Mouse (Mus musculus) forebrain, embryonic 16.5 days (tissue): Measurements from ENCODE around the gene Tmem183a. TPM values are rescaled to one million over a fixed set of nuclear protein-coding genes. Genes with fewer than 3 reads are reported as not detected.

Experiments
- ATAC-seq: fragments of 200-750 bp; cut with Nextera tagmentation; 2 replicates; pipeline ENCODE4 v1.8.0; 2017; ENCODE audit warnings: mild to moderate bottlenecking, moderate library complexity
- H3K27ac ChIP-seq: fragments of 300-500 bp; sonication (generic); 2 replicates; pipeline ENCODE4 v1.5.1; 2014; ENCODE audit warnings: low read length, control low read depth
- H3K27me3 ChIP-seq: fragments of 300-500 bp; sonication (generic); replicated peaks from 2 replicates; pipeline ENCODE4 v1.6.1; 2014; ENCODE audit warnings: low read length; ENCODE audit not compliant: control insufficient read depth, insufficient read depth
- H3K36me3 ChIP-seq: fragments of 300-500 bp; sonication (generic); 2 replicates; pipeline ENCODE4 v1.6.1; 2014; ENCODE audit not compliant: control insufficient read depth, insufficient read depth
- H3K4me1 ChIP-seq: fragments of 300-500 bp; sonication (generic); replicated peaks from 2 replicates; pipeline ENCODE4 v1.6.1; 2014; ENCODE audit warnings: low read length; ENCODE audit not compliant: control insufficient read depth, insufficient read depth
- H3K4me2 ChIP-seq: fragments of 300-500 bp; sonication (generic); 2 replicates; pipeline ENCODE4 v1.6.1; 2014; ENCODE audit warnings: mild to moderate bottlenecking, low read length, control low read depth
- H3K4me3 ChIP-seq: fragments of 300-500 bp; sonication (generic); replicated peaks from 2 replicates; pipeline ENCODE4 v1.5.1; 2014; ENCODE audit warnings: mild to moderate bottlenecking, low read length, control low read depth
- H3K9ac ChIP-seq: fragments of 300-500 bp; sonication (generic); replicated peaks from 2 replicates; pipeline ENCODE4 v1.6.1; 2014; ENCODE audit warnings: low read depth, low read length, control low read depth
- H3K9me3 ChIP-seq: fragments of 300-500 bp; sonication (generic); 2 replicates; pipeline ENCODE4 v1.6.1; 2016; ENCODE audit warnings: low read length; ENCODE audit not compliant: control insufficient read depth
- WGBS: fragments of 180-500 bp; shearing (Covaris S2); extraction: QIAGEN DNeasy Blood & Tissue Kit; methylation state at CpG from one replicate; pipeline ENCODE4 v1.1.7; 2014; 5-methylcytosine and 5-hydroxymethylcytosine counted together
- polyA plus RNA-seq: library from polyadenylated mRNA; unstranded; fragments of >200 nt; fragmentation: Nextera tagmentation; extraction: Ambion mirVana; gene quantifications from 2 replicates; pipeline ENCODE4 v1.2.1, GENCODE M21; 2015

Gene Tmem183a
- polyA plus RNA-seq, 1 experiment from 2014 or later: 151 TPM

GRCm38 (mm10) chr1:134339757-134340619, 21.8 kb downstream of the Tmem183a start:
- H3K9ac ChIP-seq: no peak overlapping the region
- H3K36me3 ChIP-seq: no peaks in the 10 kb centered on the region
- H3K27me3 ChIP-seq: no peaks in the 10 kb centered on the region
- 96% methylated on average over 18 of the region's 18 CpGs for WGBS
- no peak overlapping the region for H3K4me3 ChIP-seq
- no peak overlapping the region for H3K27ac ChIP-seq
- H3K9me3 ChIP-seq: no peaks in the 10 kb centered on the region
- H3K4me2 ChIP-seq: no peak overlapping the region
- ATAC-seq: no peak
- H3K4me1 ChIP-seq: peaks cover 5% of the 10 kb centered on the region; the same call in 1 of the 2 replicates

- ATAC-seq: no peak
- no peak overlapping the region for H3K4me2 ChIP-seq
- no peak overlapping the region for H3K4me3 ChIP-seq
- no peaks in the 10 kb centered on the region for H3K9me3 ChIP-seq
- H3K36me3 ChIP-seq: no peaks in the 10 kb centered on the region
- no peak overlapping the region for H3K27ac ChIP-seq
- no peaks in the 10 kb centered on the region for H3K27me3 ChIP-seq
- H3K9ac ChIP-seq: no peak overlapping the region
- no peaks in the 10 kb centered on the region for H3K4me1 ChIP-seq
- 95% methylated on average over 7 of the region's 7 CpGs for WGBS
These were observed 22.6 kb downstream of the Tmem183a start for GRCm38 (mm10) chr1:134339162-134339561.

DNA sequence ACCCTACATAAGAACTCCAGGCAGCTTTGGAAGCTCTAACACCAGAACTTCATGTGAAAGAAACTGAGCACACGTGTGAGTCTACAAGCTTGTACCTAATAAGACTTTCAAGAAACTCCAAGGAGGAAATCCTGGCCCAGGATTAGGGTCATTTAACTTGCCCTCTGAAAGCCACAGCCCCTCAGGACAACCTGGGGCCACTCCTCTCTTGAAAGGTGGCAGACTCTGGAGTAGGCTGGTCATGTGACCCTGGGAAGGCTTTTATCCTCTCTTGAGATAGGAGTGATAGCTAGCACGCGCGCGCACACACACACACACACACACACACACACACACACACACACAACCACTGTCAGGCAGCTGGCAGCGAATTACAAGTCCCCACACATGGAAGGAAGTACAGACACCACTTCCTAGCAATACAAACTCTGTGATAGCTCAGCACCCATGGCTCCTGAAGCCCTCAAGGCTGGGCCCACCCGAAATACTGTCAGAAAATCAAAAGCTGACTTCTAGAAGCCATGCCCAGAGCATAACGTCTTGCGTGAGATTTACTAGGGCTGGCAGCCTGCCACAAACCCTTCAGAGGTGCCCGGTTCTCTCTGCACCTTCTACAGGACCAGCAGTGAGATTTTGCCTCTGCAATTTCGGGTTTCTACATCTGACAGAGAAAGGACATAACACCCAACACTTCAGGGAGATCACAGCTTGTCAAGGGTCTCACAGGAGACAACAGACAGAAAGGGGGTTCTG, 24.6 kb downstream of the Tmem183a start:
- Histone ChIP-seq H3K27ac (no peak overlapping the region), H3K36me3 (no peaks in the 10 kb centered on the region), H3K4me2 (no peak overlapping the region), H3K4me1 (peaks cover 10% of the 10 kb centered on the region), H3K9ac (no peak overlapping the region), H3K27me3 (no peaks in the 10 kb centered on the region), H3K9me3 (no peaks in the 10 kb centered on the region), H3K4me3 (no peak overlapping the region)
- WGBS: 83% methylated on average over 11 of the region's 11 CpGs
- ATAC-seq: no peak

- Histone ChIP-seq H3K27ac (0 out of 2 replicates have a peak overlapping the region, but pooled peaks have one; percentile 20), H3K4me3 (no peak overlapping the region), H3K4me2 (no peak overlapping the region), H3K36me3 (no peaks in the 10 kb centered on the region), H3K9me3 (no peaks in the 10 kb centered on the region), H3K27me3 (no peaks in the 10 kb centered on the region), H3K4me1 (peaks cover 11% of the 10 kb centered on the region), H3K9ac (no peak overlapping the region)
- ATAC-seq: no peak; the same call in 1 of the 2 replicates
- WGBS: 84% methylated on average over 12 of the region's 12 CpGs
These were observed 25.6 kb downstream of the Tmem183a start for GRCm38 (mm10) chr1:134335924-134336810.

DNA sequence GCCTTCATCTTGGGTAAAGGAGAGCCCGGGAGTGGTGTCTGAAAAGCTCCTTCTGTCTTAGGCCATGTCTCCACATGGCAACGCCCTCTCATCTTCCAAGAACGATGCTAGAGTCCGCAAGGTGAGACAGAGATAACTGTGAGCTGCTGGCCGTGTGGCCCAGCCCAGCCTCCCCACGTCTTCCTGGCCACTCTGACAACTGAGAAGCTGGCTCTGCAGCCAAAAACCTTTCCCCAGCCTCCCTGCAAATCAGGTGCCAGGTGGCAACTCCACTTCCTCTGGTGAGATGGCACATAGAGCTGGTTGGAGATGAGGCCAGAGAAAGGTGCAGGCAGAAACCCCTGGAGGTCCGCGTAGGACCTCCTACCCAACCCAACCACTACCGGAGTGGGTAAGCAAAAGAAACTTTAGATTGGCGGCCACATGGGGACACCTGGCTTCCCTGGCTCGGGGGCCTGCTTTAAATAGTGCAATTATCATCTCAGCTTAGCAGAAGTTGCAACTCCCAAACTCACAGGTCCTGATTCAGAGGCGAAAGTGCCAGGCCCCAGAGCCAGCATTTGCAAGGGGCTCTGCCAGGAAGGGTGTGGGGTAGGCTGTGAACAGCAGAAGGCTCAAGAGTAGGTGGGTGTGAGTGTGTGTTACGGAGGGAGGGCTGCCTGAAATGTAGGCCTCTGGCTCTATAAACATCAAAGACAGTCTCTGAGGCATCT, 26.4 kb downstream of the Tmem183a start:
- H3K9ac ChIP-seq: no peak overlapping the region
- ATAC-seq: peak; percentile 60
- no peaks in the 10 kb centered on the region for H3K27me3 ChIP-seq
- WGBS: 72% methylated on average over 13 of the region's 13 CpGs
- H3K4me2 ChIP-seq: no peak overlapping the region
- H3K36me3 ChIP-seq: no peaks in the 10 kb centered on the region
- no peak overlapping the region for H3K4me3 ChIP-seq
- H3K9me3 ChIP-seq: no peaks in the 10 kb centered on the region
- no peak overlapping the region for H3K27ac ChIP-seq
- H3K4me1 ChIP-seq: peaks cover 11% of the 10 kb centered on the region

DNA sequence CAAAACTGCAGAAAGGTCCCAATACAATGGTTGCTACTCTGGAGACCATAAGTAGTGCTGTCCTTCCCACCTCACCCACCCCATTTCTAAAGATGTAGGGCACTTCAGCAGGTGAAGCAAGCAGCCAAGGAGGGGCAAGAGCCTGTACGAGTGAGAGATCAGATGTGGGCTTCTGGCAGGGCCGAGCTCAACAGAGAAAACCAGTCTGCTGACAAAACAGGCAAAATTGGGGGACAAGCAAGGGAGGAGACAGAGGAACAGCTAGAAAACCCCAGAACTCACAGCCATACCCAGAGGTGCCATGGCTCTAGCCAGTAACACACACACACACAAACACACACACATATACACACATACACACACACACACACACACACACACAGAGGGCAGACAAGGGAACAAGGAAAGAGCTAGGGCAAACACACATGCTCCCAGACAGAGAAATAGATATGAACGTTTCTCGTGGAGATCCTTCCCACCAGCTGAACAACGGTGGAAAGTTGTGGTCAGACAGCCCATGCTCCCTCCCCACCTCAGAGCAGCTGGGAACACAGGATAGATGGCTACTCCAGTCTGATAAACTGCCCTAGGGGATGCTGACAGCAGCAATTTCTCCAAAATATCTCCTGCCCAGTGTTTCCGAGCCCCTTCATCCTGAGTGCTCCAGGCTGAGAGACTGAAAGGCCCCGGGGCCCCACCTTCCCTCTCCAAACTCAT, 27.5 kb downstream of the Tmem183a start:
- Histone ChIP-seq H3K27ac (no peak overlapping the region), H3K9me3 (no peaks in the 10 kb centered on the region), H3K4me2 (no peak overlapping the region), H3K4me3 (no peak overlapping the region), H3K4me1 (peaks cover 11% of the 10 kb centered on the region), H3K27me3 (no peaks in the 10 kb centered on the region), H3K36me3 (no peaks in the 10 kb centered on the region), H3K9ac (no peak overlapping the region)
- no peak for ATAC-seq
- 84% methylated on average over 7 of the region's 7 CpGs for WGBS

DNA sequence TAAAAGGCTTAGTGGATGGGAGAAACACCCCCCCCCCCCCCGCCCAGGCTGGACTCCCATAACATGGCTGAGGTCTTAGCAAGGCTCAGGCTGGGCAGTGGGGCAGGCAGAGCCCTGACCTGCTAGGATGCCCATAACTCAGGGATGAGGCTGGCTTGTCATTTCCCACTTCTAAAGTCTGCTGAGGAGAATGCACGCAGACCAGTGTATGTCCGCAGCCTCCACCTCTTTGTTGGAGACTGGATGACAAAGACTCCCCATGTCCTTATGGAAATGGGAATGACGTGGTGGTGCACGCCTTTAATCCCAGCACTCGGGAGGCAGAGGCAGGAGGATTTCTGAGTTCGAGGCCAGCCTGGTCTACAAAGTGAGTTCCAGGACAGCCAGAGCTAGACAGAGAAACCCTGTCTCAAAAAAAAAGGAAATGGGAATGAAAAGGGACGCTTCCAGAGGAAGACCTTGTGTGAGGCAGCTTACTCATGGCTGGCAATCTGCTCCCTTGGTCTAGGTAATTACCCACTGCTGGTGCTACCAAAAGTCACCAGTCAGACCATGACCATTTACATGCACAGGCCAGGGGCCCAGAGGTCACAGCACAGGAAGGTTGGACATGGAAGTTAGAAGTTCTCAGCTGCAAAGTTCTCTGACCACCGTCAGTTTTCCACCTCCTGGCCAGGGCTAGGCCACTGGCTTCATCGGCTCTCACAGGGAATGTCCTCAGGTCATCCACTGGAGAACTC, 28.2 kb downstream of the Tmem183a start:
- no peaks in the 10 kb centered on the region for H3K27me3 ChIP-seq
- no peak overlapping the region for H3K4me3 ChIP-seq
- no peak overlapping the region for H3K27ac ChIP-seq
- no peak for ATAC-seq
- no peaks in the 10 kb centered on the region for H3K9me3 ChIP-seq
- H3K36me3 ChIP-seq: no peaks in the 10 kb centered on the region
- H3K4me2 ChIP-seq: no peak overlapping the region
- H3K9ac ChIP-seq: no peak overlapping the region
- WGBS: 81% methylated on average over 10 of the region's 10 CpGs
- peaks cover 11% of the 10 kb centered on the region for H3K4me1 ChIP-seq
